In the genomic region with DNA sequence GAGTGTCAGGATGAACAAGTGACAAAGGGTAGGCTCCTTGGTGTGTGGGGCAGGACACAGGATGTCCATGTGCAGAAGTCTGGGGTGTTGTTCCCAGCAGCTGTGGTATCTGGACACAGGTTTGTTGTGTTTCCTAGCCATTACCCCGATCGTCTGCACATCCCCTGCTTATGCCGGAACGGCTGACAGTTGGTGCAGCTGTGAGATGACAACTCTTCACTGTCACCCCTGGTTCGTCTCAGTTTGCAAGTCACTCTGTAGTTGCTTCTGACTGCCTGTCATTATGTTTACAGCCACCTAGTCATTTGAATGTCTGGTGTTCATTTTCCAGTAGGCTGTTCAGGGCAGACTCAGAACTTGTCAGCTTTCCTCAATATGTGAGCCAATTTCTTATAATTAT, we compare ENCODE assay signal across 24 mouse cellular contexts. TPM values are rescaled to one million over a fixed set of nuclear protein-coding genes. Genes with fewer than 3 reads are reported as not detected.
"Had no signal": no experiment of that assay in that cellular context is flagged by ENCODE, and none has a peak within 500 bp of the region (broad histone marks: within the 10 kb centered on the region; RNA-seq: fewer than 3 reads in every experiment).

No protein-coding gene starts in this region.

- H3K4me1 ChIP-seq: limb, embryonic 13.5 days; liver, embryonic 12.5 days; liver, embryonic 15.5 days; midbrain, embryonic 10.5 days; midbrain, embryonic 13.5 days; neural tube, embryonic 13.5 days had no signal

- H3K9me3 ChIP-seq: limb, embryonic 10.5 days; limb, embryonic 13.5 days; liver, embryonic 12.5 days; liver, embryonic 15.5 days; midbrain, embryonic 10.5 days; midbrain, embryonic 13.5 days had no signal

- H3K4me2 ChIP-seq: limb, embryonic 13.5 days; liver, embryonic 12.5 days; liver, embryonic 15.5 days; midbrain, embryonic 13.5 days; neural tube, embryonic 13.5 days had no signal

- DNase-seq: kidney, adult 18-20 months; kidney, adult 9 months; kidney, postnatal 25 days; layer of hippocampus, adult 9-11 months; liver; lung, adult 18-20 months; retina, postnatal 1 day; thymus, adult 18-20 months; thymus, postnatal 36 days had no signal

- H3K27me3 ChIP-seq: limb, embryonic 13.5 days; liver, embryonic 12.5 days; liver, embryonic 15.5 days; midbrain, embryonic 13.5 days; neural tube, embryonic 13.5 days had no signal

- H3K27ac ChIP-seq: kidney, postnatal 0 days; layer of hippocampus, adult 2 months; limb, embryonic 10.5 days; limb, embryonic 13.5 days; liver, embryonic 12.5 days; liver, embryonic 15.5 days; macrophage; midbrain, embryonic 10.5 days; midbrain, embryonic 13.5 days; neural tube, embryonic 13.5 days had no signal

- H3K9ac ChIP-seq: limb, embryonic 13.5 days; liver, embryonic 12.5 days; liver, embryonic 15.5 days; midbrain, embryonic 13.5 days; neural tube, embryonic 13.5 days had no signal

- H3K36me3 ChIP-seq: limb, embryonic 10.5 days; limb, embryonic 13.5 days; liver, embryonic 12.5 days; liver, embryonic 15.5 days; midbrain, embryonic 10.5 days; midbrain, embryonic 13.5 days; neural tube, embryonic 13.5 days had no signal

- H3K4me3 ChIP-seq: layer of hippocampus, adult 2 months; limb, embryonic 10.5 days; limb, embryonic 13.5 days; liver, embryonic 12.5 days; liver, embryonic 15.5 days; midbrain, embryonic 10.5 days; midbrain, embryonic 13.5 days; myocyte; neural tube, embryonic 13.5 days had no signal

- ATAC-seq: liver, embryonic 12.5 days; midbrain, embryonic 13.5 days; midbrain, embryonic 16.5 days had no signal

RNA-seq across cellular contexts. Expression of a gene that starts 44.0 kb away (rescaled TPM):
- total RNA-seq: megakaryocyte, adult 5-6 weeks; monocyte, adult 5-6 weeks; neutrophil, adult 5-6 weeks had no signal
- polyA plus RNA-seq: macrophage had no signal
